Mouse (Mus musculus) heart, postnatal 25 days (tissue): Measurements from ENCODE around the gene Gna11. TPM values are rescaled to one million over a fixed set of nuclear protein-coding genes. Genes with fewer than 3 reads are reported as not detected.

Source experiments
- DNase-seq: peaks from one replicate; pipeline ENCODE4 v3.0.0; 2022; ENCODE audit warnings: low spot score
- intact Hi-C: fragments of 180-260 bp; cut with DNase I; formaldehyde crosslinking; loops from one replicate; pipeline ENCODE4 v1.15.1; 2025
- total RNA-seq, 2 experiments: library from RNA; stranded (reverse); gene quantifications; 2 replicates each; pipeline ENCODE4 v1.2.3; 2021

Gna11 gene
- total RNA-seq, 2 experiments from 2014 or later, result 49.6 to 54.6 TPM

DNA sequence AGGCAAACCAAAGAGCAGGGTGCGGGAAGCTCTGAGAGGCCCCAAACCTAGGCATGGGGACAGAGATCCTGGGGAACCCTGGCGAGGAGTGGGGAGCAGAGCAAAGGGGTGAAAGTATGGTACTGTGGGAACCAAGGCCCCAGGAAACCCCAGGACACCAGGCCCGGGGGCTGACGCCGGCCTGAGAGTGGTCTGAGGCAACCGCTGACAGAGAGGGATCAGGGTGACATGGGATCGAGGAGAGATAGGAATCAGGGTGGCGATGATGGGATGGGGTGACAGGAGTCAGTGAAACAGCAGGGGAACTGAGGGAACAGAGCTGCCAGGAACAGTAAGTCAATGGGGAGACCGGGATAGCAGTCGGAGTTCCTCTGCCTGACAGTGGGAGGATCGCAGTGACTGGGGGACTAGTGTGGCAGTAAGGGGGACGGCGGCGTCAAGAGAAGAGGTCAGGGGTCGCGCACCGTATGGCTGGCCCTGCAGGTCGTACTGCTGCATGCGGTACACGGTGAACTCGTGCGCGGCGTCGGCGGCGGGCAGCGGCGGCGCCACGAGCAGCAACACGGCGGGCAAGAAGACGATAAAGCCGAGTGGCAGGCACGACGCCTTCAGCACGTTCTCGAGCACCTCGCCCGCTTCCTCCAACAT, 49.2 kb downstream of the Gna11 start:
- intact Hi-C loops, result no loop called here
- no peak for DNase-seq

GRCm38 (mm10) chr10:81495151-81495550, 49.8 kb downstream of the Gna11 start:
- intact Hi-C loops, result no loop called here
- no peak for DNase-seq

DNA sequence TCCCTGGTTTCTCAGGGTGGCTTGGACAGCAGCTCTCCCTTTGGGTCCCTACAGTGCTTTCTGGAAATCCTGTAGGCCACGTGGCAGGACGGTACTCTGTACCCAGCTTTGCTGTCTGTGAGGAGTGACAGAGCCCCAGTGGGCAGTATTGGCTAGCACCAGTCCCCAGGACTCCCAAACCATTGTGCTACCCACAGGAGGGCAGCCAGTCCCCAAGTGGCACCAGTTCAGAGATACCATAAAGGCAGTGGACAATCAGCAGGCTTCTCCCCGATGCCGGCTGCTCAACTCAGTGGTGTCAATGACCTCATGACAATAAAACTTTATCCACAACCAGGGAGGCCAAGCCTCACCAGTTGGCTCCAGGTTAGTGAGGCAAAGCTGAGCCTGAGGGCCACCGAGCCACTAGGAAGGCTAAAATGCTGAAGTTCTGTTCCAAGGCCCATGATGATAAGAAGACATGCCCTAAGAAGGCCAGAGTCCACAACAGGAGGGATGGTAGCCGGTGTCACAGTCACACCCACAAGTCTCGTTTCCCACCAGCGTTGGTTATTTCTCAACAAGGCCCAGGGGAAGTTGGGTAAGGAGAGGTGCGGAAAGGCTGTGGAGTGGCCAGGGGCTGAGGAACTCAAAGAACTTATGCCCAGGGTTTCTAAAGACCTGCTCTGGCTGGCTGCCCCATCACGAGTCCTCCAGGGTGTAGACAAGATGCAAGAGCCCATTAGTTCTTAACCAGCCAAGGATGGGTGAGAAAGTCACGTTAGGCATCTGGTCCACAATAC, 50.5 kb downstream of the Gna11 start:
- no peak for DNase-seq
- intact Hi-C loops, result loop anchor here (5.0 kb wide), 1 partner anchor 597 kb away; no protein-coding TSS in a partner anchor

GRCm38 (mm10) chr10:81493601-81494220, 51.3 kb downstream of the Gna11 start:
- no peak for DNase-seq
- intact Hi-C loops, result loop anchor here (5.0 kb wide), 1 partner anchor 596 kb away; no protein-coding TSS in a partner anchor

DNA sequence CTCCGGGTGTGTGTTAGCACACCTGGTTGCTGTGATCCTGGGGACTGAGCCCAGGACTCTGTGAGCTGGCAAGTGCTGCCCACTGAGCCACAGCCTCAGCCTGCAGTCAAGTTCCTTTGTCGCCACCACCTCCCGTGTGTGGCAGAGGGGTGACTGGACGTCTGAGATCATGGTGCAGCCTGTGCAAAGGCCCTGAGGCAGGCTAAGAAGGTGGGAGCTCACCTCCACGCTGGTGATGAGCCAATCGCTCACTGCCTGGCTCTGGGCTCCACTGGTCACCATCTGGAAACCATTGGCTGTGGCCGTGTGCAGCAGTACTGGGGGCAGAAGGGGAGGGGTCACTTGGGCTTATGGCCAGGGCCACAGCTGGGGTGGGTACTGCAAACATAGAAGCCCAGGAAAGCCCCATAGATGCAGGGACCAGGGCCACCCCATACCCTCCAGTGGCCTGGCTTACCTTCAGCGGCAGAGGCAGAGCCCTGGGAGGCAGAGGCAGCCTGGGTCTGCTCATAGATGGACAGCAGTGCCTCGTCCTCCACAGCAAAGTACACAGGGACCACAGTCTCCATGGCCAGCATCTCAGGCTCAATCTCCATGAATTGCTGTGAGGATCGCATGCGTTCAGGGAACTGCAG, 52.3 kb downstream of the Gna11 start:
- no peak for DNase-seq
- intact Hi-C loops, result loop anchor here (5.0 kb wide), 1 partner anchor 595 kb away; no protein-coding TSS in a partner anchor

DNA sequence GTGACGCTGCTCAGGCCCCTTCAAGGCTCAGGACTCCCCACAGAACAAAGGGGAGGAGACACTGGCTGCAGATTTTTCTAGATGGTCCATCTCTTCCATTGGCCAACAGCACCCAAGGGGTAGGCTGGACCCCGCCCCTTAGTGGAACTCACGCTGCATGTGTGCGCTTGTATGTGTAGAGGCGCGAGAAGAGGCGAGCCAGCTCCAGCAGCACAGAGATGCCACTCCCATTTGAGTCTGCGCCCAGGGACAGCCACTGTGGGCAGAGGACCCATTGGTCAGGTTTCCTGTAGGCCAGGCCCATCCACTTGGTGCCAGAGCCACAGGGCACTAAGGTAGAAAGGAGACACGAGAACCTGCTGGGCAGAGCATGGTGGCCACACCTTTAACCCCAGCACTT, 54.0 kb downstream of the Gna11 start:
- intact Hi-C loops, result loop anchor here (5.0 kb wide), 1 partner anchor 594 kb away; no protein-coding TSS in a partner anchor
- DNase-seq, result no peak

GRCm38 (mm10) chr10:81489941-81490340, 55.0 kb downstream of the Gna11 start:
- intact Hi-C loops, result loop anchor here (5.0 kb wide), 1 partner anchor 593 kb away; no protein-coding TSS in a partner anchor
- DNase-seq, result no peak

- intact Hi-C loops, result no loop called here
- no peak for DNase-seq
Observed at GRCm38 (mm10) chr10:81488081-81488480, 56.9 kb downstream of the Gna11 start.

GRCm38 (mm10) chr10:81486496-81486895, 58.5 kb downstream of the Gna11 start:
- intact Hi-C loops, result no loop called here

DNA sequence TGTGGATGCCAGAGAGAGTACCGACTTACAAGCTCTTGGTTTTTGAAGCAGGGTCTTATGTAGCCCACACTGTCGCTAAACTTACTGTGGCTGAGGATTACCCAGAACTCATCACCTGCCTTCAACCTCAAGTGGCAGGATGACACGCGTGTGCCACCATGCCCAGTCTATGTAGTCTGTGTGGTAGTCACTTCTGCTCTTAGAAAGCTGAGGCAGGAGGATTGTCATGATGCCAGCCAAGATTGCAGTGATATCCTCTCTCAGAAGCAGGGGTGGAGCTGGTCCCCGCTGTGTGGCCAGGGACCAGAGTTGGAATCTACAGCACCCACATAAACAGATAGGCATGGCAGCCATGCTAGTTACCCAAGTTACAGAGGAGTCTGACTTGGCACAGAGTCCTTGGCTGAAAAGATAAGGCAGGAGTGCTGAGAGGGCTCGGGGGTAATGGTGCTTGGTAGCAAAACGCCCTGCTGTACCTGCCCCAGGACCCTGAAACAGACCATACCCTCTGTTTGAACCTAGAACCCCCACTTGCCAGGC, 59.4 kb downstream of the Gna11 start:
- intact Hi-C loops, result no loop called here
- DNase-seq, result no peak

More at GRCm38 (mm10) chr10:81486496-81486895, 58.5 kb downstream of the Gna11 start:
- no peak for DNase-seq

GRCm38 (mm10) chr10:81485060-81485449, 59.9 kb downstream of the Gna11 start:
- DNase-seq, result no peak
- intact Hi-C loops, result no loop called here

DNA sequence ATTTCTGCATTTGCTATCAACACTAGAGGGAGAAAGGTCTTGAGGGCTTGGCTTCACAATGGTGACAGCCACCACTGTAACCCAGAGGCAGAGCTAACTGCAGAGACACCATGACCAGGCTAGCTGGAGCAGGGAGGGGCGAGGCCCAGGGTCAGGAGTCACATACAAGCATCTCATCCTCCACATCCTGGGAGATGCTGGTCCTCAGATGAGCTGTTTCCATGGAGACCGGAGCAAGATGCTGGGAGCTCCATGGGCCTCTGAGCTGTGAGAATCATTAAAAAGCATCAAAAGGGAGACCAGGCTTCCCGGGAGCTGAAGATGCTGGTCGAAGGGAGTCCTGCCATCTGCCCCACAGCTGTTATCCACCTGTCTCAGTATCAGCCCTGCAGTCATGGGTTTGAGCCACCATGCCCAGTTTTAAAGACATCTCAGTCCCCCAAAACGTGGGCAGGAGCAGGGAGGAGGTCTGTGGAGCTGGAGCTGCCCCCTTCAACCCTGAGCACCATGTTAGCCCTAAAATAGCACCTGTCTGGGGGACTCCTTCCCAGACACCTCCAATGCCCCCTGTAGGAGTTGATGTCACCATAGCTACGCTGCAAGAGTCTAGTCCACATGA, 60.4 kb downstream of the Gna11 start:
- no peak for DNase-seq
- intact Hi-C loops, result no loop called here

DNA sequence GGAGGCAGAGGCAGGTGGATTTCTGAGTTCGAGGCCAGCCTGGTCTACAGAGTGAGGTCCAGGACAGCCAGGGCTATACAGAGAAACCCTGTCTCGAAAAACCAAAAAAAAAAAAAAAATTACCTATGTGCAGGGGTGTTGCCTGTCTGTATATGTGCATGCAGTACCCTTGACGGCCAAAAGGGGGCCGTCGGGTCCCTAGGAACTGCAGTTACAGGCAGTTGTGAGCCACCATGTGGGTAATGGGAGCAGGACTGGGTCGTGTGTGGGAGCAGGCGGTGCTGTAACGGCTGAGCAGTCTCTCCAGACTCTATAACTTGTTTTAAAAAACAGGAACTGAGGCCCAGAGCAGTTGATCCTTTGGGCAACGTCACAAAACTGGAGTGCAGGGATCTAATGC, 61.0 kb downstream of the Gna11 start:
- intact Hi-C loops, result no loop called here
- DNase-seq, result no peak

GRCm38 (mm10) chr10:81482533-81482889, 62.5 kb downstream of the Gna11 start, which contains the start of gene Celf5:
TSS of gene Celf5 (minus strand) at chr10:81482709.
- intact Hi-C loops, result no loop called here
- DNase-seq, result no peak

DNA sequence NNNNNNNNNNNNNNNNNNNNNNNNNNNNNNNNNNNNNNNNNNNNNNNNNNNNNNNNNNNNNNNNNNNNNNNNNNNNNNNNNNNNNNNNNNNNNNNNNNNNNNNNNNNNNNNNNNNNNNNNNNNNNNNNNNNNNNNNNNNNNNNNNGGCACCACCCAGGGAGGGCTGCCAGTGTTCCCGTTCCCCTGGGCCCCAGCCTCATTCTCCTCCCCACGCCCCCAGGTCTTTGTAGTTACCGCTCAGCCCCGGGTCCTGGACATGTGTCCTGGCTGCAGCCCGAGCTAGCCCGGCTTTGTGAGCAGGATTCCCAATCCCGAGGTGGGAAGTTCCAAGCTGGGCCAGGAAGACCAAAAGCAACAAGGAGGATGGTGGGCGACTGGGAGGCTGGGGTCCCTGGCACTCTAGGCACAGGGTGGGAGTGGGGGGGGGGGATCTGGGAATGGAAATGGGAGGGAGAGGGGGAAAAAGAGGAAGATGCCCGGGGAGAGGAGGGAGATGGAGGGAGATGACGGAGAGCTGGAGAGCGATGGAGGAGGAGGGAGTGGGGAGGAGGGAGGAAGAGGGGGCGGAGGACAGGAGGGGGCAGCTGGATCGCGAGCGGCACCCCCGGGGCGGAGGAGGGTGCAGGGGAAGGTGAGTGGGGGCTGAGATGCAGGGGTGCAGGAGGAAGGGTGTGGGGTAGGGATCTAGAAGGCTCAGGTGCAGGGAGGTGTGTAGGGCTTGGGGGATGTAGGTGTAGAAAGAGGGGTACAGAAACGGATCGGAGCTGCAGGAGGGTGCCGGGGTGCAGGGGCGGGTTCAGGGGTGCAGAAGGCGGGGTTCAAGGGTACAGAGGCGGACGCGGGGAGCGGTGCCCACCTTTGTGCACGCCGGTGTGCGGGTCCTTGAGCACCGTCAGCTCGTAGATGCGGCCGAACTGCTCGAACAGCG, 63.1 kb downstream of the Gna11 start:
- DNase-seq, result no peak
- intact Hi-C loops, result no loop called here
